ENCODE assay signal across 7 mouse cellular contexts in genomic region chr2:152789591-152789999, GRCm38 (mm10). TPM values are rescaled to one million over a fixed set of nuclear protein-coding genes. Genes with fewer than 3 reads are reported as not detected.
A peak's percentile ranks its signal among the peaks of the same experiment; 100 is the strongest.
DNase-seq lines count a peak whose midpoint lies in the region; ATAC-seq and TF ChIP-seq lines count a peak whose summit lies in the region.

No protein-coding gene starts in this region.

- no peaks in the 10 kb centered on the region for H3K9me3 ChIP-seq in CH12.LX (replicated peaks; ENCODE audit: low read length)
- H3K9me3 ChIP-seq in heart, embryonic 15.5 days (replicated peaks) = no peaks in the 10 kb centered on the region
- no peaks in the 10 kb centered on the region for H3K9me3 ChIP-seq in limb, embryonic 13.5 days

- TF ChIP-seq RAD21 in CH12.LX (IDR thresholded peaks at IDR 0.05; ENCODE audit: low read depth, low read length) = no peak

- H3K27me3 ChIP-seq in CH12.LX (replicated peaks) = no peaks in the 10 kb centered on the region
- H3K27me3 ChIP-seq in heart, embryonic 15.5 days = no peaks in the 10 kb centered on the region
- no peaks in the 10 kb centered on the region for H3K27me3 ChIP-seq in limb, embryonic 13.5 days

- H3K4me3 ChIP-seq in CH12.LX (replicated peaks in 1 of 3; ENCODE audit: low read depth in 2 of 3, low read length in 2 of 3, poor library complexity in 1 of 3) = peak overlapping the region in 1 of 3 experiments; percentile 15
- H3K4me3 ChIP-seq in bone marrow macrophage, adult 2 months (ENCODE audit: insufficient read depth, low read length) = peak overlapping the region; percentile 37; the same call in 1 of the 2 replicates
- peak overlapping the region; percentile 3; the same call in 1 of the 2 replicates for H3K4me3 ChIP-seq in heart, embryonic 15.5 days
- H3K4me3 ChIP-seq in limb, embryonic 13.5 days = no peak overlapping the region

- H3K36me3 ChIP-seq in CH12.LX (replicated peaks in 1 of 2; ENCODE audit: control insufficient read depth in 1 of 2, insufficient read depth in 1 of 2, low read length in 1 of 2) = peaks cover 39 to 59% of the 10 kb centered on the region in 2 experiments
- H3K36me3 ChIP-seq in heart, embryonic 15.5 days = no peaks in the 10 kb centered on the region
- H3K36me3 ChIP-seq in limb, embryonic 13.5 days = peaks cover 24% of the 10 kb centered on the region

- in situ Hi-C loops in CH12.LX (cut with MboI; ENCODE audit: low pct_ligation_motif_present, low pct_unique_long_range_greater_than_20kb, low sequenced_read_pairs) = no loop called here

- H3K4me1 ChIP-seq in CH12.LX (ENCODE audit: control insufficient read depth in 1 of 2, insufficient read depth in 2 of 2) = peaks cover 68 to 79% of the 10 kb centered on the region in 2 experiments
- H3K4me1 ChIP-seq in bone marrow macrophage, adult 2 months (ENCODE audit: control insufficient read depth, insufficient read depth, low read length) = peaks cover 80% of the 10 kb centered on the region
- H3K4me1 ChIP-seq in heart, embryonic 15.5 days (replicated peaks) = peaks cover 78% of the 10 kb centered on the region
- peaks cover 31% of the 10 kb centered on the region for H3K4me1 ChIP-seq in limb, embryonic 13.5 days

- no peak; the same call in 1 of the 2 replicates for ATAC-seq in heart, embryonic 15.5 days (replicated peaks; ENCODE audit: insufficient number of reproducible peaks, insufficient read depth, low FRiP score, low read depth)
- peak; percentile 29; the same call in 1 of the 2 replicates for ATAC-seq in limb, embryonic 13.5 days (ENCODE audit: low FRiP score, low read depth)

- DNase-seq in CH12.LX (ENCODE audit: extremely low read depth) = peak; percentile 75
- peak; percentile 52 to 69 for DNase-seq in natural killer cell, adult 2 months (ENCODE audit: low spot score in 2 of 2)
- DNase-seq in Muller cell, postnatal 12 days (ENCODE audit: inconsistent ontology term) = no peak
- DNase-seq in frontal cortex, postnatal 14 days (ENCODE audit: low spot score in 2 of 2) = no peak

- TF ChIP-seq POLR2A in CH12.LX (IDR thresholded peaks at IDR 0.05; ENCODE audit: low read depth, low read length) = peak; percentile 34; the same call in 1 of the 2 replicates
- no peak for TF ChIP-seq POLR2A in bone marrow macrophage, adult 2 months (IDR thresholded peaks at IDR 0.05; ENCODE audit: borderline replicate concordance, low read depth, low read length)

- no peak for TF ChIP-seq CTCF in CH12.LX (conservative IDR thresholded peaks at IDR 0.05 in 1 of 2, IDR thresholded peaks at IDR 0.05 in 1 of 2; ENCODE audit: low read depth in 2 of 2, low read length in 2 of 2)
- TF ChIP-seq CTCF in bone marrow macrophage, adult 2 months (IDR thresholded peaks at IDR 0.05; ENCODE audit: low read depth, low read length) = no peak

- dilution Hi-C loops in CH12.LX (cut with MboI; ENCODE audit: extremely low pct_ligation_motif_present, extremely low pct_unique_long_range_greater_than_20kb, low sequenced_read_pairs) = no loop called here

- peak overlapping the region; percentile 32; the same call in 1 of the 2 replicates for H3K9ac ChIP-seq in CH12.LX (ENCODE audit: insufficient read depth, low read depth)
- no peak overlapping the region for H3K9ac ChIP-seq in heart, embryonic 15.5 days
- H3K9ac ChIP-seq in limb, embryonic 13.5 days = no peak overlapping the region

- 10% methylated on average over 4 of the region's 4 CpGs for WGBS in heart, embryonic 15.5 days
- 47% methylated on average over 4 of the region's 4 CpGs for WGBS in limb, embryonic 13.5 days

- H3K79me2 ChIP-seq in CH12.LX (replicated peaks; ENCODE audit: control insufficient read depth, extremely low read depth, insufficient read depth, poor library complexity, severe bottlenecking) = peaks cover 94% of the 10 kb centered on the region

- TF ChIP-seq EP300 in CH12.LX (IDR thresholded peaks at IDR 0.05; ENCODE audit: low read length) = no peak; the same call in 1 of the 2 replicates

- H3K4me2 ChIP-seq in CH12.LX (ENCODE audit: insufficient read depth, low read depth, poor library complexity, severe bottlenecking) = peak overlapping the region; percentile 65
- H3K4me2 ChIP-seq in heart, embryonic 15.5 days = peak overlapping the region; percentile 47
- no peak overlapping the region for H3K4me2 ChIP-seq in limb, embryonic 13.5 days (replicated peaks)

- peak overlapping the region; percentile 81 for H3K27ac ChIP-seq in CH12.LX (ENCODE audit: insufficient read depth, low read depth)
- peak overlapping the region; percentile 94 for H3K27ac ChIP-seq in bone marrow macrophage, adult 2 months (ENCODE audit: insufficient read depth, low read depth, low read length)
- peak overlapping the region; percentile 92 for H3K27ac ChIP-seq in heart, embryonic 15.5 days
- H3K27ac ChIP-seq in limb, embryonic 13.5 days = no peak overlapping the region

TF ChIP-seq in CH12.LX, 34 proteins besides CTCF, POLR2A, EP300 and RAD21 (continues in another document):
- TF ChIP-seq IRF4 (IDR thresholded peaks at IDR 0.05; ENCODE audit: low read depth, low read length) (peak; percentile 46; the same call in 1 of the 2 replicates), TBP (conservative IDR thresholded peaks at IDR 0.05; ENCODE audit: low read depth, low read length) (no peak), PAX5 (IDR thresholded peaks at IDR 0.05; ENCODE audit: low read length) (no peak), JUN (IDR thresholded peaks at IDR 0.05; ENCODE audit: insufficient read depth, low read depth, low read length) (no peak), USF1 (IDR thresholded peaks at IDR 0.05; ENCODE audit: low read depth, low read length) (no peak), TCF12 (IDR thresholded peaks at IDR 0.05; ENCODE audit: low read depth, low read length) (peak; percentile 69), ZMIZ1 (IDR thresholded peaks at IDR 0.05; ENCODE audit: low read depth, low read length) (no peak), UBTF (IDR thresholded peaks at IDR 0.05; ENCODE audit: low read depth, low read length) (peak; percentile 62; the same call in 1 of the 2 replicates), POLR2AphosphoS2 (IDR thresholded peaks at IDR 0.05; ENCODE audit: low read depth, low read length) (no peak), MAZ (IDR thresholded peaks at IDR 0.05; ENCODE audit: low read depth, low read length) (no peak), BHLHE40 (IDR thresholded peaks at IDR 0.05; ENCODE audit: low read depth, low read length) (peak; percentile 63), HCFC1 (IDR thresholded peaks at IDR 0.05; ENCODE audit: low read depth, low read length) (no peak), SMC3 (IDR thresholded peaks at IDR 0.05; ENCODE audit: low read depth, low read length) (no peak), NELFE (IDR thresholded peaks at IDR 0.05; ENCODE audit: low read depth, low read length) (no peak), SIN3A (IDR thresholded peaks at IDR 0.05; ENCODE audit: low read length) (no peak), MEF2A (IDR thresholded peaks at IDR 0.05; ENCODE audit: borderline replicate concordance, low read depth, low read length) (no peak), JUND (conservative IDR thresholded peaks at IDR 0.05; ENCODE audit: low read depth, low read length) (no peak), GABPA (IDR thresholded peaks at IDR 0.05; ENCODE audit: insufficient replicate concordance, low read depth, low read length) (no peak), RCOR1 (conservative IDR thresholded peaks at IDR 0.05; ENCODE audit: low read depth, low read length) (no peak), NRF1 (IDR thresholded peaks at IDR 0.05; ENCODE audit: low read depth, low read length) (no peak), KAT2A (IDR thresholded peaks at IDR 0.05; ENCODE audit: insufficient replicate concordance, low read length) (no peak), MAX (IDR thresholded peaks at IDR 0.05; ENCODE audit: low read length) (peak; percentile 85), CHD1 (IDR thresholded peaks at IDR 0.05; ENCODE audit: low read depth, low read length) (no peak), ELF1 (IDR thresholded peaks at IDR 0.05; ENCODE audit: low read depth, low read length) (peak; percentile 63; the same call in 1 of the 2 replicates), MXI1 (IDR thresholded peaks at IDR 0.05; ENCODE audit: low read depth, low read length) (no peak)

RNA-seq across cellular contexts. Expression of gene Cox4i2, which starts 35.6 kb away (rescaled TPM):
- total RNA-seq in CH12.LX (2012; rRNA removed) (not detected in 2 replicates), CH12.LX (2014; rRNA removed) (not detected in 2 replicates)
- not detected in 2 replicates for polyA plus RNA-seq in CH12.LX (2012; ENCODE audit: insufficient read length, low read depth)
- not detected in 2 replicates for polyA plus RNA-seq in bone marrow macrophage, adult 2 months (2012; ENCODE audit: insufficient read depth, insufficient read length, missing spikeins)
- 20.8 and 24.2 TPM in 2 replicates for polyA plus RNA-seq in heart, embryonic 15.5 days (2015; fragmentation: Nextera tagmentation; extraction: Ambion mirVana)
- 32.0 and 34.4 TPM in 2 replicates for polyA plus RNA-seq in limb, embryonic 13.5 days (2015; fragmentation: Nextera tagmentation; extraction: Ambion mirVana)

RNA-seq across cellular contexts. Expression of gene Bcl2l1, which starts 41.9 kb away (rescaled TPM):
- total RNA-seq in CH12.LX (2012; rRNA removed) = 47.7 and 80.3 TPM in 2 replicates
- 13.7 and 21.3 TPM in 2 replicates for total RNA-seq in CH12.LX (2014; rRNA removed)
- 33.2 and 34.5 TPM in 2 replicates for polyA plus RNA-seq in CH12.LX (2012; ENCODE audit: insufficient read length, low read depth)
- polyA plus RNA-seq in bone marrow macrophage, adult 2 months (2012; ENCODE audit: insufficient read depth, insufficient read length, missing spikeins) = 29.0 and 30.8 TPM in 2 replicates
- polyA plus RNA-seq in heart, embryonic 15.5 days (2015; fragmentation: Nextera tagmentation; extraction: Ambion mirVana) = 69.5 and 80.7 TPM in 2 replicates
- polyA plus RNA-seq in limb, embryonic 13.5 days (2015; fragmentation: Nextera tagmentation; extraction: Ambion mirVana) = 93.3 and 93.5 TPM in 2 replicates

RNA-seq across cellular contexts. Expression of gene Id1, which starts 53.5 kb away (rescaled TPM):
- total RNA-seq in CH12.LX (2012; rRNA removed) = 0.38 and 0.93 TPM in 2 replicates
- not detected in 2 replicates for total RNA-seq in CH12.LX (2014; rRNA removed)
- polyA plus RNA-seq in CH12.LX (2012; ENCODE audit: insufficient read length, low read depth) = not detected in 2 replicates
- polyA plus RNA-seq in bone marrow macrophage, adult 2 months (2012; ENCODE audit: insufficient read depth, insufficient read length, missing spikeins) = not detected in 2 replicates
- 61.9 and 63.1 TPM in 2 replicates for polyA plus RNA-seq in heart, embryonic 15.5 days (2015; fragmentation: Nextera tagmentation; extraction: Ambion mirVana)
- polyA plus RNA-seq in limb, embryonic 13.5 days (2015; fragmentation: Nextera tagmentation; extraction: Ambion mirVana) = 232 and 236 TPM in 2 replicates

RNA-seq across cellular contexts. Expression of gene Tpx2, which starts 58.2 kb away (rescaled TPM):
- total RNA-seq in CH12.LX (2012; rRNA removed) (66.1 and 70.9 TPM in 2 replicates), CH12.LX (2014; rRNA removed) (98.0 and 105 TPM in 2 replicates)
- polyA plus RNA-seq in CH12.LX (2012; ENCODE audit: insufficient read length, low read depth) = 123 and 127 TPM in 2 replicates
- 35.1 and 38.3 TPM in 2 replicates for polyA plus RNA-seq in bone marrow macrophage, adult 2 months (2012; ENCODE audit: insufficient read depth, insufficient read length, missing spikeins)
- 47.3 and 49.9 TPM in 2 replicates for polyA plus RNA-seq in heart, embryonic 15.5 days (2015; fragmentation: Nextera tagmentation; extraction: Ambion mirVana)
- 83.1 and 86.8 TPM in 2 replicates for polyA plus RNA-seq in limb, embryonic 13.5 days (2015; fragmentation: Nextera tagmentation; extraction: Ambion mirVana)

Comparison
In these comparisons a context has a peak if more than half of its experiments do, and no peak if none do; other contexts are left out.
1. DNase-seq: peak in CH12.LX (single experiment) and natural killer cell, adult 2 months (2 of 2); none in Muller cell, postnatal 12 days (single experiment) and frontal cortex, postnatal 14 days (0 of 2).
2. RNA of gene Cox4i2, which starts 35.6 kb away (polyA plus RNA-seq): 32.0 to 34.4 TPM in limb, embryonic 13.5 days and 20.8 to 24.2 TPM in heart, embryonic 15.5 days; not detected in CH12.LX and not detected in bone marrow macrophage, adult 2 months; every median in the first group is over 10 times any median in the second.
3. RNA of gene Id1, which starts 53.5 kb away (polyA plus RNA-seq): 232 to 236 TPM in limb, embryonic 13.5 days and 61.9 to 63.1 TPM in heart, embryonic 15.5 days; not detected in bone marrow macrophage, adult 2 months and not detected in CH12.LX; every median in the first group is over 10 times any median in the second.